Mouse (Mus musculus) forebrain, embryonic 16.5 days (tissue): ENCODE data around the gene Frmpd3. TPM values are rescaled to one million over a fixed set of nuclear protein-coding genes. Genes with fewer than 3 reads are reported as not detected.

Experiments
- ATAC-seq: fragments of 200-750 bp; cut with Nextera tagmentation; 2 replicates; pipeline ENCODE4 v1.8.0; 2017; ENCODE audit warnings: mild to moderate bottlenecking, moderate library complexity
- H3K27ac ChIP-seq: fragments of 300-500 bp; sonication (generic); 2 replicates; pipeline ENCODE4 v1.5.1; 2014; ENCODE audit warnings: low read length, control low read depth
- H3K27me3 ChIP-seq: fragments of 300-500 bp; sonication (generic); replicated peaks from 2 replicates; pipeline ENCODE4 v1.6.1; 2014; ENCODE audit warnings: low read length; ENCODE audit not compliant: control insufficient read depth, insufficient read depth
- H3K36me3 ChIP-seq: fragments of 300-500 bp; sonication (generic); 2 replicates; pipeline ENCODE4 v1.6.1; 2014; ENCODE audit not compliant: control insufficient read depth, insufficient read depth
- H3K4me1 ChIP-seq: fragments of 300-500 bp; sonication (generic); replicated peaks from 2 replicates; pipeline ENCODE4 v1.6.1; 2014; ENCODE audit warnings: low read length; ENCODE audit not compliant: control insufficient read depth, insufficient read depth
- H3K4me2 ChIP-seq: fragments of 300-500 bp; sonication (generic); 2 replicates; pipeline ENCODE4 v1.6.1; 2014; ENCODE audit warnings: mild to moderate bottlenecking, low read length, control low read depth
- H3K4me3 ChIP-seq: fragments of 300-500 bp; sonication (generic); replicated peaks from 2 replicates; pipeline ENCODE4 v1.5.1; 2014; ENCODE audit warnings: mild to moderate bottlenecking, low read length, control low read depth
- H3K9ac ChIP-seq: fragments of 300-500 bp; sonication (generic); replicated peaks from 2 replicates; pipeline ENCODE4 v1.6.1; 2014; ENCODE audit warnings: low read depth, low read length, control low read depth
- H3K9me3 ChIP-seq: fragments of 300-500 bp; sonication (generic); 2 replicates; pipeline ENCODE4 v1.6.1; 2016; ENCODE audit warnings: low read length; ENCODE audit not compliant: control insufficient read depth
- WGBS: fragments of 180-500 bp; shearing (Covaris S2); extraction: QIAGEN DNeasy Blood & Tissue Kit; methylation state at CpG from one replicate; pipeline ENCODE4 v1.1.7; 2014; 5-methylcytosine and 5-hydroxymethylcytosine counted together
- polyA plus RNA-seq: library from polyadenylated mRNA; unstranded; fragments of >200 nt; fragmentation: Nextera tagmentation; extraction: Ambion mirVana; gene quantifications from 2 replicates; pipeline ENCODE4 v1.2.1, GENCODE M21; 2015

The Frmpd3 gene
- polyA plus RNA-seq, 1 experiment from 2014 or later, result 1.7 TPM

- ATAC-seq, result no peak
- 55% methylated on average over 4 of the region's 4 CpGs for WGBS
Observed at GRCm38 (mm10) chrX:140402904-140403303, 60.8 kb downstream of the Frmpd3 start.

GRCm38 (mm10) chrX:140406079-140406478 lies 64.0 kb downstream of the Frmpd3 start:
- WGBS, result 26% methylated on average over 4 of the region's 4 CpGs
- no peak overlapping the region for H3K4me3 ChIP-seq
- no peaks in the 10 kb centered on the region for H3K36me3 ChIP-seq
- H3K27me3 ChIP-seq, result no peaks in the 10 kb centered on the region
- H3K9ac ChIP-seq, result no peak overlapping the region
- no peaks in the 10 kb centered on the region for H3K9me3 ChIP-seq
- H3K27ac ChIP-seq, result no peak overlapping the region
- peak; percentile 61 for ATAC-seq
- H3K4me1 ChIP-seq, result no peaks in the 10 kb centered on the region; the same call in 1 of the 2 replicates
- no peak overlapping the region for H3K4me2 ChIP-seq

More at GRCm38 (mm10) chrX:140402904-140403303, 60.8 kb downstream of the Frmpd3 start:
- Histone ChIP-seq H3K4me1 (peaks cover 9% of the 10 kb centered on the region), H3K9ac (no peak overlapping the region), H3K9me3 (no peaks in the 10 kb centered on the region), H3K4me3 (no peak overlapping the region), H3K27me3 (no peaks in the 10 kb centered on the region), H3K36me3 (no peaks in the 10 kb centered on the region), H3K27ac (no peak overlapping the region), H3K4me2 (no peak overlapping the region)

GRCm38 (mm10) chrX:140406501-140406900 lies 64.4 kb downstream of the Frmpd3 start:
- H3K4me1 ChIP-seq, result no peaks in the 10 kb centered on the region; the same call in 1 of the 2 replicates
- H3K9ac ChIP-seq, result no peak overlapping the region
- no peak overlapping the region for H3K4me3 ChIP-seq
- no peaks in the 10 kb centered on the region for H3K36me3 ChIP-seq
- no peak overlapping the region for H3K4me2 ChIP-seq
- ATAC-seq, result peak; percentile 36; the same call in 1 of the 2 replicates
- no peaks in the 10 kb centered on the region for H3K9me3 ChIP-seq
- H3K27ac ChIP-seq, result no peak overlapping the region
- H3K27me3 ChIP-seq, result no peaks in the 10 kb centered on the region

- no peaks in the 10 kb centered on the region for H3K27me3 ChIP-seq
- no peak overlapping the region for H3K4me3 ChIP-seq
- H3K27ac ChIP-seq, result no peak overlapping the region
- WGBS, result 85% methylated on average over 5 of the region's 5 CpGs
- H3K9me3 ChIP-seq, result no peaks in the 10 kb centered on the region
- no peak for ATAC-seq
- H3K9ac ChIP-seq, result no peak overlapping the region
- H3K4me1 ChIP-seq, result no peaks in the 10 kb centered on the region; the same call in 1 of the 2 replicates
- no peak overlapping the region for H3K4me2 ChIP-seq
- no peaks in the 10 kb centered on the region for H3K36me3 ChIP-seq
Observed at GRCm38 (mm10) chrX:140407593-140407992, 65.5 kb downstream of the Frmpd3 start.

GRCm38 (mm10) chrX:140418467-140418866 lies 76.4 kb downstream of the Frmpd3 start:
- Histone ChIP-seq H3K4me1 (no peaks in the 10 kb centered on the region), H3K4me2 (no peak overlapping the region), H3K9me3 (no peaks in the 10 kb centered on the region), H3K4me3 (no peak overlapping the region), H3K9ac (no peak overlapping the region), H3K27ac (no peak overlapping the region), H3K36me3 (no peaks in the 10 kb centered on the region), H3K27me3 (0 out of 2 replicates have a peak, but pooled peaks cover 2% of the 10 kb centered on the region)
- ATAC-seq, result no peak
- WGBS, result 85% methylated on average over 4 of the region's 4 CpGs

GRCm38 (mm10) chrX:140427124-140427523 lies 85.1 kb downstream of the Frmpd3 start:
- no peak for ATAC-seq
- H3K4me1 ChIP-seq, result no peaks in the 10 kb centered on the region
- WGBS, result 69% methylated on average over 4 of the region's 4 CpGs
- no peak overlapping the region for H3K4me2 ChIP-seq
- H3K9me3 ChIP-seq, result no peaks in the 10 kb centered on the region
- no peaks in the 10 kb centered on the region; the same call in 1 of the 2 replicates for H3K27me3 ChIP-seq
- no peak overlapping the region for H3K4me3 ChIP-seq
- H3K36me3 ChIP-seq, result no peaks in the 10 kb centered on the region
- no peak overlapping the region for H3K9ac ChIP-seq
- no peak overlapping the region for H3K27ac ChIP-seq

- Histone ChIP-seq H3K9ac (no peak overlapping the region), H3K27ac (no peak overlapping the region), H3K4me1 (no peaks in the 10 kb centered on the region), H3K36me3 (no peaks in the 10 kb centered on the region), H3K27me3 (no peaks in the 10 kb centered on the region; the same call in 1 of the 2 replicates), H3K9me3 (no peaks in the 10 kb centered on the region), H3K4me3 (no peak overlapping the region), H3K4me2 (no peak overlapping the region)
- 70% methylated on average over 8 of the region's 8 CpGs for WGBS
- ATAC-seq, result no peak
Observed at GRCm38 (mm10) chrX:140428252-140428651, 86.2 kb downstream of the Frmpd3 start.

GRCm38 (mm10) chrX:140429985-140430384 lies 87.9 kb downstream of the Frmpd3 start:
- H3K9me3 ChIP-seq, result no peaks in the 10 kb centered on the region
- no peak overlapping the region for H3K4me3 ChIP-seq
- no peak overlapping the region for H3K4me2 ChIP-seq
- H3K9ac ChIP-seq, result no peak overlapping the region
- H3K4me1 ChIP-seq, result no peaks in the 10 kb centered on the region
- H3K27ac ChIP-seq, result no peak overlapping the region
- WGBS, result 71% methylated on average over 5 of the region's 5 CpGs
- H3K27me3 ChIP-seq, result no peaks in the 10 kb centered on the region; the same call in 1 of the 2 replicates
- ATAC-seq, result no peak
- H3K36me3 ChIP-seq, result no peaks in the 10 kb centered on the region

GRCm38 (mm10) chrX:140430506-140430905 lies 88.4 kb downstream of the Frmpd3 start:
- no peak overlapping the region for H3K9ac ChIP-seq
- no peaks in the 10 kb centered on the region; the same call in 1 of the 2 replicates for H3K27me3 ChIP-seq
- no peak for ATAC-seq
- no peaks in the 10 kb centered on the region for H3K4me1 ChIP-seq
- no peaks in the 10 kb centered on the region for H3K36me3 ChIP-seq
- no peak overlapping the region for H3K27ac ChIP-seq
- H3K9me3 ChIP-seq, result no peaks in the 10 kb centered on the region
- H3K4me3 ChIP-seq, result no peak overlapping the region
- no peak overlapping the region for H3K4me2 ChIP-seq
- 83% methylated on average over 12 of the region's 12 CpGs for WGBS

GRCm38 (mm10) chrX:140431981-140432380 lies 89.9 kb downstream of the Frmpd3 start:
- 83% methylated on average over 15 of the region's 15 CpGs for WGBS
- ATAC-seq, result no peak

More at GRCm38 (mm10) chrX:140431981-140432380, 89.9 kb downstream of the Frmpd3 start:
- no peak overlapping the region for H3K27ac ChIP-seq
- no peaks in the 10 kb centered on the region; the same call in 1 of the 2 replicates for H3K27me3 ChIP-seq
- H3K36me3 ChIP-seq, result no peaks in the 10 kb centered on the region
- no peak overlapping the region for H3K9ac ChIP-seq
- H3K4me2 ChIP-seq, result no peak overlapping the region
- H3K9me3 ChIP-seq, result no peaks in the 10 kb centered on the region
- no peaks in the 10 kb centered on the region for H3K4me1 ChIP-seq
- no peak overlapping the region for H3K4me3 ChIP-seq
